Mouse (Mus musculus): Measurements from ENCODE around the gene Ppp4r1.

- TF ChIP-seq CTCF (IDR thresholded peaks at IDR 0.05; ENCODE audit: insufficient read depth, low read length) (no peak), POLR2A (IDR thresholded peaks at IDR 0.05; ENCODE audit: borderline replicate concordance, extremely low read depth, low read depth, low read length) (no peak)
These were observed 11.1 kb upstream of the Ppp4r1 start for GRCm38 (mm10) chr17:65770982-65771915.

Measured in lung, adult 2 months (tissue).